Mouse (Mus musculus): ENCODE results near the gene Alpk3. TPM values are rescaled to one million over a fixed set of nuclear protein-coding genes. Genes with fewer than 3 reads are reported as not detected.

The Alpk3 gene
- polyA plus RNA-seq, 1 experiment from 2014 or later, result 0.19 TPM

DNA sequence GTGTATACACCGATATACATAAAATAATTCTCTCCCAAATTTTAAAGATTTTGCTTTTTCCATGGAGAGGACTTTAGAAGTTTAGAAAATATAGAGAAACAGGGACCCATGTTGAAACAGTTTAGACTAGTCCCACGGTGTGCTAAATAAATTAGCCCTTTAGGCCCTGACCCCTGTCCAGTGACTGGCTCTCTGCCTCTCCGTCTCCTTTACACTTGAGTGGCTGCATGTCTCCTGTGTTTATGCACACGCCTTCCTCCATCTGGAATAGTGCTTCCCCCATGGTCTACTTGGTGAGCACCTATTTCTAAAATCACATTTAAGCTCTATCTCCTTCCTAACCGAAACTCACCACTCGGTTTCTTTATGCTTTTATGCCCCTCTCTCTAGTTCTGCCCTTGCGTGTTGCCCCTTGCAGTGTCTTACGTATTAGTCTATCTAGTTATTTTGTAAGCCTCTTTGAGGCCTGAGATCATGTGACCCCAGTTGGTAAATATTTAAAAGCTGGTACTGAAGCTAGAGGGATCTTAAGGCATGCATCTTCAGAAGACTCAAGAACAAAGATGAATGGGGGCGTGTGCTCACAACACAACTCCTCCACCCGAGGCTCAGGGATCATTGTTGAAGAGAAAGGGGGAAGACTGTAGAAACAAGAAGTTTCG, 1.6 kb upstream of the Alpk3 start:
- no peak overlapping the region for H3K27ac ChIP-seq
- peaks cover 28% of the 10 kb centered on the region for H3K4me1 ChIP-seq
- H3K27me3 ChIP-seq (ENCODE audit: low read depth, poor library complexity, severe bottlenecking), result peaks cover 11% of the 10 kb centered on the region; the same call in 1 of the 2 replicates
- DNase-seq (ENCODE audit: low spot score), result no peak
- no peak overlapping the region for H3K4me3 ChIP-seq
- WGBS, result 79% methylated on average over 11 of the region's 11 CpGs
- H3K36me3 ChIP-seq, result no peaks in the 10 kb centered on the region
- H3K9me3 ChIP-seq (replicated peaks), result no peaks in the 10 kb centered on the region

DNA sequence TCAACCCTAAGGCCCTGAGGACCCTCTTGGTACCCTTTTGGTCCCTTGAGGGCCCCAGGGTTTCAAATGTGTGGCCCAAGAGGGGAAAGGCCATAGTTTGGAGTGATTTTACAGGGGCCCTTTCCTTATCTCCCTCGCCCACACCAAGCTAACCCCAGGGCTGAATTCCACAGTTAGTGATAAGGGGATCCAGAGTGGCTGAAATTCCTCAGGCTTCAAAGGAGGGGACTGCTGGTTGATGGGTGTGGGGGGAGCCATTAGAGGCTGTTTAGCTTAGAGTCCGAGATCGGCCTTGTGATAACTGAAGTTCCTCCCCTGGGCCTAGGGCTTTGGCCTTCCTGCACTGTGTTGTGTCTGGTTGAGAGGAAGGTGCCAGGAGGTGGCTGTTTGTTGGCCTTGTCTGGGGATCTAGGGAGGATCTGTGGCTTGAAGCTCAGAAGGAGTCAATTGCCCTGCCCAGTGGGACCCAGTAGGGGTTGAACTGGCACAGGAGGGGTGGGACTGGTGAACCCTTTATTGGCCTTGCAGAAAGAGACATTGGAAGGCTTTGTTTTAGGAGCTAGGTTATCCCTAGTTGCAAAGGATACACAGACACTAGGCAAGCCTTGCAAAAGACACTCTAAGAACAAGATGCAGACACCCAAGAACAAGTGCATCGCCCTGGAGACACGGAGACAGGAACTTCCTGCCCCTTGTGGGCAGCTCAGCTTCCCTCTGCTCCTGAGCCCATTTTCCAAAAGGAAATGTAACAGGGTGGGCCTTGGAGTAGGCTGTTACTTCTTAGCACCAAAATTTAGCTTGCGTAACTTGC, 706 bp downstream of the Alpk3 start:
- 52% methylated on average over 6 of the region's 6 CpGs for WGBS
- H3K27me3 ChIP-seq (ENCODE audit: low read depth, poor library complexity, severe bottlenecking), result peaks cover 11% of the 10 kb centered on the region; the same call in 1 of the 2 replicates
- no peaks in the 10 kb centered on the region for H3K36me3 ChIP-seq
- H3K4me3 ChIP-seq, result 0 out of 2 replicates have a peak overlapping the region, but pooled peaks have one; percentile 27
- no peak for DNase-seq (ENCODE audit: low spot score)
- peaks cover 29% of the 10 kb centered on the region for H3K4me1 ChIP-seq
- H3K9me3 ChIP-seq (replicated peaks), result no peaks in the 10 kb centered on the region
- peak overlapping the region; percentile 42; the same call in 1 of the 2 replicates for H3K27ac ChIP-seq

DNA sequence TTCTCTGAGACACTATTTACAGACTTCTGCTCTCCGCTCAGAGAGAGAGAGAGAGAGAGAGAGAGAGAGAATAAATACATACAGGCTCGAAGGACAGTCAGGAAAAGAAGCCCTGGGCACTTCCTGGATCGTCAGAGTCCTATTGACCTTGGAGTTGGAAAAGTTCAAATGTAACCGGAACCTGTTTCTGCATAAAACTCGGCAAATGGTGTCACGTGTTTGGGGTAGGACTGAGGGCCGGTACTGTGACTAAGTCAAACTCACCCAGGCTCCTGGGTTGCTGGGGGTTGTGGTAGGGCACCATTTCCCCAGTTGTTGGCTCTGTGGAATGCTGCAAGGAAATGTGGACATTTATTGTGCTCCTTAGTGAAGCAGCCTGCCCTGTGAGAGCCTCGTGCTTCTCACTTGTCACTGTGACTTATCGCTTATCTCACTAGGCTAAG, 1.3 kb downstream of the Alpk3 start:
- H3K27ac ChIP-seq, result 0 out of 2 replicates have a peak overlapping the region, but pooled peaks have one; percentile 58
- H3K4me3 ChIP-seq, result no peak overlapping the region
- no peak for DNase-seq (ENCODE audit: low spot score)
- 45% methylated on average over 9 of the region's 9 CpGs for WGBS
- peaks cover 35% of the 10 kb centered on the region for H3K4me1 ChIP-seq
- H3K36me3 ChIP-seq, result no peaks in the 10 kb centered on the region
- H3K27me3 ChIP-seq (ENCODE audit: low read depth, poor library complexity, severe bottlenecking), result peaks cover 11% of the 10 kb centered on the region; the same call in 1 of the 2 replicates
- no peaks in the 10 kb centered on the region for H3K9me3 ChIP-seq (replicated peaks)

DNA sequence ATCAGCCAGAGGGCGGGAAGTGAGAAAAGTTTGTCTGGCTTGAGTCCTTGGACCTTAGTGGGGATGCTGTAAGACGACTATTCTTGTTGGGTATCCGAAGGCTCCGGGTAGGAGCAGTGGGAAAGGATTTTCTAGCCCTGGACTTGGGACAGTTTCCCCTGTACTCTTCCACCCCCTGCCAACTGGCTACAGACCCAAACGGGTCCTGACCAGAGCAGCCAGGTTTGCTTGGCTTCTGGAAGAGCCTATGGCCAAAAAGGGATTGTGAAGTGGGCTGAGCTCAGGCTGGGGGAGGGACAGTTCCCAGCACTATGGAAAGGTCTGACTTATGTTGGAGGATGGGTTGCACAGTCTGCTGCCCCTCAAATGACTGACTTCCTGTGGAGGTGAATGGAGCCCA, 2.0 kb downstream of the Alpk3 start:
- Histone ChIP-seq H3K36me3 (no peaks in the 10 kb centered on the region), H3K4me1 (peaks cover 37% of the 10 kb centered on the region), H3K27ac (peak overlapping the region; percentile 58; the same call in 1 of the 2 replicates), H3K9me3 (replicated peaks) (no peaks in the 10 kb centered on the region), H3K27me3 (ENCODE audit: low read depth, poor library complexity, severe bottlenecking) (peaks cover 11% of the 10 kb centered on the region; the same call in 1 of the 2 replicates), H3K4me3 (no peak overlapping the region)
- WGBS, result 51% methylated on average over 5 of the region's 5 CpGs
- no peak for DNase-seq (ENCODE audit: low spot score)

DNA sequence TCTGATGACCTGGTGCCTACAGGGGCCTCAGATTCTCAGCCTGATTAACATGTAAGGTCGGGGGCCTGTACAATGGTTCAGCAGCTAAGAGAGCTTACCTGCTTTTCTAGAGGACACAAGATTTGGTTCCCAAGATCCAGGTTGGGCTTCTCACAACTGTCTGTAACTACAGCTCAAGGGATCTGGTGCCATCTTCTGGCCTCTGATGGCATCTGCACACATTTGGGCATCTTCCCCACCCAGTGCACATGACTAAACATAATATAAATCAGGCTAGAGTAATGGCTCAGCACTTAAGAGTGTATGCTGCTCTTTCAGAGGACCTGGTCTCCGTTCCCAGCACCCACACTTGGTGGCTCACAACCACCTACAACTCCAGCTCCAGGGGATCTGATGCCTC, 3.5 kb downstream of the Alpk3 start:
- peaks cover 11% of the 10 kb centered on the region; the same call in 1 of the 2 replicates for H3K27me3 ChIP-seq (ENCODE audit: low read depth, poor library complexity, severe bottlenecking)

DNA sequence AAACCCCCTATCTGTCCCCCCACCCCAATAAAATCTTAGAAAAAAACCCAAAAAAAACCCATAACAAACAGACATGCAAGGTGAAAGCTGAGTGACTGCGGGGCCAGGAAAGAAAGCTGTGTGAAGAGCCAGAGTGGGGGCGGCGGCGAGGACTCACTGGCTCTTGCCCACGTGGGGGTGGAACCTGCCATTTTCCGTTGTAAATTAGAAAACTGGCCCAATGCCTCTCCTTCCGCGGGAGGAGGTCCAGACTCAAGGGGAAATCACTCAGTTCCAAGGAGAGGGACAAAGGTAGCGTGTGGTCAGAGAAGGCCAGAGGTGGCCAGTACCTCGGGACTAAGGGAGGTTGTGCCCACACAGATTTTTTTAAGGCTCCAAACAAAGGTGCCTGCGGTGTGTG, 4.5 kb downstream of the Alpk3 start:
- H3K27ac ChIP-seq, result no peak overlapping the region
- H3K36me3 ChIP-seq, result no peaks in the 10 kb centered on the region
- peaks cover 11% of the 10 kb centered on the region; the same call in 1 of the 2 replicates for H3K27me3 ChIP-seq (ENCODE audit: low read depth, poor library complexity, severe bottlenecking)
- peaks cover 45% of the 10 kb centered on the region for H3K4me1 ChIP-seq
- no peaks in the 10 kb centered on the region for H3K9me3 ChIP-seq (replicated peaks)
- no peak overlapping the region for H3K4me3 ChIP-seq
- WGBS, result 86% methylated on average over 11 of the region's 11 CpGs
- no peak for DNase-seq (ENCODE audit: low spot score)

More for the DNA sequence above, 3.5 kb downstream of the Alpk3 start:
- no peak overlapping the region for H3K4me3 ChIP-seq
- no peaks in the 10 kb centered on the region for H3K9me3 ChIP-seq (replicated peaks)
- no peaks in the 10 kb centered on the region for H3K36me3 ChIP-seq
- WGBS, result 75% methylated on average over 2 of the region's 2 CpGs
- DNase-seq (ENCODE audit: low spot score), result no peak
- no peak overlapping the region for H3K27ac ChIP-seq
- peaks cover 37% of the 10 kb centered on the region for H3K4me1 ChIP-seq

DNA sequence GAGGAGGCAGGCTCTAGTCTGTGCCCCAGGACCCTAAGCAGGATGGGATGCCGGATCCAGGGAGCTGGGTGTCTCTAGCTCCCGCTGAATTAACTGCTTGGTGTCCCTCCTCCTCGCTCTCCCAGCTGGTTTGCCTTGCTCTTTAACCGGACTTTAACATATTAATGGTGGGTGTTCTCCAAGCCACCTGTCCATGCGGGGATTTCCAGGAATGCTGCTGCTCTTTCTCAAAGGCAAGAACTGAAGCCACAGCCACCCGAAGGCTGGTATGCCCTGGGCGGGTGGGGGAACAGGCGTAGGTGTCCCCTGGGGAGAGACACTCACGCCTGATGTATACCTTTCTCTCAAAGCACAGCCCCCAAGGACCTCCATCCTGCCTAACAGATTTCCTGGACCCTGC, 5.9 kb downstream of the Alpk3 start:
- Histone ChIP-seq H3K27me3 (ENCODE audit: low read depth, poor library complexity, severe bottlenecking) (peaks cover 2% of the 10 kb centered on the region; the same call in 1 of the 2 replicates), H3K4me1 (peaks cover 37% of the 10 kb centered on the region), H3K4me3 (no peak overlapping the region), H3K36me3 (no peaks in the 10 kb centered on the region), H3K27ac (no peak overlapping the region), H3K9me3 (replicated peaks) (no peaks in the 10 kb centered on the region)
- 65% methylated on average over 9 of the region's 9 CpGs for WGBS
- DNase-seq (ENCODE audit: low spot score), result no peak

DNA sequence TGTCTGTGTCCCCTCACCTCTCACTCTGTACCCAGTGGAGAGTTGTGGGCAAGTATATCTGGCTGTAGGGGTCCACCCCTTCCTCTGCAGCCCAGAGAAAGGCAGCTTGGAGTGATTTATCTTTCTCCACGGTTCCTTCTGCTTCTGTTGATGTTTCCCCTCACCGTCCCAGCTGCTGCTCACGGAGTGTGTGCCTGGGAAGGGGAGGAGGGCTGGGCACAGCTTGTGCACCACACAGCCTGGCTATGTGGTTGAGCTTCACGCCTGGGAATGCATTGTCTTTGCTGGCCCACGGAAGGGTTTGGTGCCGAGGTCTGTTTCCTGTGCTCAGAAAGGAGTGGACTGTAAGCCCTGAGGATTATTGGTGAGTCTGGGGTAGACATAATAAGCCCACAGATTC, 9.3 kb downstream of the Alpk3 start:
- H3K4me1 ChIP-seq, result peaks cover 21% of the 10 kb centered on the region
- WGBS, result 38% methylated on average over 6 of the region's 6 CpGs
- H3K9me3 ChIP-seq (replicated peaks), result no peaks in the 10 kb centered on the region
- no peaks in the 10 kb centered on the region for H3K27me3 ChIP-seq (ENCODE audit: low read depth, poor library complexity, severe bottlenecking)
- H3K36me3 ChIP-seq, result no peaks in the 10 kb centered on the region
- DNase-seq (ENCODE audit: low spot score), result no peak
- H3K4me3 ChIP-seq, result no peak overlapping the region
- H3K27ac ChIP-seq, result peak overlapping the region; percentile 53

DNA sequence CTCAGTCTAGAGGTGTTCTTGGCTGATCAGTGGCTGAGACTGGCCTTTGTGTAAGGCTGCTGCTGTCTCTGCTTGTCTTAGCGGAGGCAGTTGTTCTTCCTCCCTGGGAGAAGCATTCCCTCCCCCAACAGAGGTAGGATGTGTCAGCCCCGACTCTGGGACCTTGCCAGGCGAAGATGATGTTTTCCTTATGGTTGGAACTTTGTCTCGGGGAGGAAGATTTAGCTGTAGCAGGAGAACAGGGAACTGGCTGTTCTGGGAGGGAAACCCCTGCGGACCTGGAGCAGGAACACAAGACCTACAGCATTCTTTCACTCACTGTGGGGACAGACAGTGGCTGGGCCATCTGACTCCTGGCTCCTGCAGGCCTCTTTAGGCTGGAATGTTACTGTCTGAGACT, 15.1 kb downstream of the Alpk3 start:
- no peak overlapping the region for H3K4me3 ChIP-seq
- peaks cover 30% of the 10 kb centered on the region for H3K4me1 ChIP-seq
- DNase-seq (ENCODE audit: low spot score), result no peak
- H3K27me3 ChIP-seq (ENCODE audit: low read depth, poor library complexity, severe bottlenecking), result no peaks in the 10 kb centered on the region
- no peaks in the 10 kb centered on the region for H3K9me3 ChIP-seq (replicated peaks)
- 57% methylated on average over 5 of the region's 5 CpGs for whole genome bisulfite sequencing
- no peaks in the 10 kb centered on the region for H3K36me3 ChIP-seq
- H3K27ac ChIP-seq, result no peak overlapping the region

DNA sequence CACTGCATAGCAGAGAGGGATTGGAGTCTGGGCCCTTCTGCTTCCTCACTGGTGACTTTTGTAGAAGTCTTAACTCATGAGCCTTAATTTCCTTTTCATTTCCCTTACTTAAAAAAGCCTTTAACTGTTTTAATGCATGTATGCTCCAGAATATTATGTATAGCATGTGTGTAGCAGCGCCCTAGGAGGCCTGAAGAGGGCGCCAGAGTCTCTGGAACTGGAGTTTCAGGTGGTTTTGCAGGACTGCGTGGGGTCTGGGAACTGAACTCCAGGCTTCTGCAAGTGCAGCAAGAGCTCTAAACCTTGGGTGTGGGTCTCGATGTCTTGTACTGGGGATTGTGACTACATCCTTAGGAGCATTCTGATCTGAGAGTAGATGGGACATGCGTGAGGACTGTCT, 15.9 kb downstream of the Alpk3 start:
- no peaks in the 10 kb centered on the region for H3K9me3 ChIP-seq (replicated peaks)
- no peak overlapping the region for H3K4me3 ChIP-seq
- WGBS, result 84% methylated on average over 5 of the region's 5 CpGs
- no peak overlapping the region for H3K27ac ChIP-seq
- peaks cover 33% of the 10 kb centered on the region for H3K4me1 ChIP-seq
- H3K36me3 ChIP-seq, result no peaks in the 10 kb centered on the region
- no peaks in the 10 kb centered on the region for H3K27me3 ChIP-seq (ENCODE audit: low read depth, poor library complexity, severe bottlenecking)
- no peak for DNase-seq (ENCODE audit: low spot score)

DNA sequence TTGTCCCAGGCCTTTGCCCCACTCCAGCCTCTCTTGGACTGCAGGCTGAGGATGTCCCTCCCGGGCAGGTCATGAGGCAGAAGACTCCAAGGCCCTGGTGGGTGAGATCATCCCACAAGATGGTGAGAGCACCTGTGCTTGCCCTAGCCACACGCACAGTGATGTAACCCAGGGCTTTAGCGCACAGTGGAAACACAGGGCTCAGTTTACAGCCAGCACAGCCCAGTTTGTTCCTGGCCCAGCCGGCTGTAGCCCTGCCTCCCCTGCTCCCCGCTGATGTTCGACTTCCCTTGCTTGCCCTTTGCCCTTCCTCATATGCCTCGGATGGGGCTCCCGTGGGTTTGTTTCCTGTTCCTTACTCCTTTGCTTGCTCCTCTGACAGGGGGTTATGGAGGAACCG, 17.1 kb downstream of the Alpk3 start:
- DNase-seq (ENCODE audit: low spot score), result peak; percentile 51
- Histone ChIP-seq H3K4me3 (no peak overlapping the region), H3K9me3 (replicated peaks) (no peaks in the 10 kb centered on the region), H3K27ac (peak overlapping the region; percentile 59), H3K27me3 (ENCODE audit: low read depth, poor library complexity, severe bottlenecking) (no peaks in the 10 kb centered on the region), H3K36me3 (no peaks in the 10 kb centered on the region), H3K4me1 (peaks cover 35% of the 10 kb centered on the region)
- WGBS, result 46% methylated on average over 9 of the region's 9 CpGs

DNA sequence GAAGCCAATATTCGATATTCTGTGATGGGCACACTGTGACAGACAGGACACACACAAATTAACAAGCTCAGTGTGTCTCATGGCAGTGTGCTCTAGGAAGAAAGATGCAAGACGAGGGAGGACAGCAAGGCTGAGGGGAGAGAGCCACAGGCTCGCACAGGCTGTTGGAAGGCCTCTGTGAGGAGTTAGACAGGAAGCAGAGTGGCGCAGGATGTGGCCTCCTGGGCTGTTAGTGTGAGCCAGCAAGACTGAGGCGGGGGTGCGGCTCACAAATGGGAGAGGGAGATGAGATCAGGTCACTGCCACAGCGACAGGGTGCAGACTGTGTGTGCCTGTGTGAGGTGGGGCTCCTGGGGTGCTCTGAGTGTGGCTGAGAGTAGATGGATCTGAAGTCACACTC, 17.9 kb downstream of the Alpk3 start:
- Histone ChIP-seq H3K4me3 (no peak overlapping the region), H3K4me1 (peaks cover 39% of the 10 kb centered on the region), H3K9me3 (replicated peaks) (no peaks in the 10 kb centered on the region), H3K27me3 (ENCODE audit: low read depth, poor library complexity, severe bottlenecking) (no peaks in the 10 kb centered on the region), H3K36me3 (no peaks in the 10 kb centered on the region), H3K27ac (peak overlapping the region; percentile 59)
- WGBS, result 58% methylated on average over 7 of the region's 7 CpGs
- DNase-seq (ENCODE audit: low spot score), result no peak

DNA sequence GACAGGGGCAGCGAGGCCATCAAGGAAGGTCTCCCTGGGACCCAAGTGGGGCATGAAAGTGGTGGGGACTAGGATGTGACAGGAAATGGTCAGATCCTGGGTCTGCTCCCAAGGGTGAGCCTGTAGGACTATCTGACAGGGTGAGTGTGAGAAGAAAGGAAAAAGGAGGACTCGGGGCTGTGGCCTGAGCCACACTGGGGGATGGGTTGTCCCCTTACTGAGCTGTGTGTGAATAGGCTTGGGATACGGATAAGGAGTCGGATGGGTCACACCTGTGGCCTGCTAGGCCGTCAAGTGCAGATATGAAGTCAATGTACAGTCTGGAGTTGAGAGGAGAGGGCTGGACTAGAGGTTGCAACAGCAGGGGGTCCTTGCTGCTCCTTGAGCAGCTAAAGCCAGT, 18.3 kb downstream of the Alpk3 start:
- no peak overlapping the region for H3K4me3 ChIP-seq
- H3K27ac ChIP-seq, result peak overlapping the region; percentile 59
- no peaks in the 10 kb centered on the region for H3K27me3 ChIP-seq (ENCODE audit: low read depth, poor library complexity, severe bottlenecking)
- DNase-seq (ENCODE audit: low spot score), result no peak
- no peaks in the 10 kb centered on the region for H3K36me3 ChIP-seq
- H3K4me1 ChIP-seq, result peaks cover 43% of the 10 kb centered on the region
- H3K9me3 ChIP-seq (replicated peaks), result no peaks in the 10 kb centered on the region
- WGBS, result 93% methylated on average over 5 of the region's 5 CpGs
